Mouse (Mus musculus) embryonic facial prominence, embryonic 14.5 days (tissue): ENCODE measurements around the gene Ccdc42. TPM values are rescaled to one million over a fixed set of nuclear protein-coding genes. Genes with fewer than 3 reads are reported as not detected.

ENCODE experiments used
- ATAC-seq: fragments of 200-750 bp; cut with Nextera tagmentation; 2 replicates; pipeline ENCODE4 v1.8.0; 2017; ENCODE audit warnings: low read depth, moderate number of reproducible peaks, moderate TSS enrichment
- DNase-seq: peaks from one replicate; pipeline ENCODE4 v3.0.0-alpha.2; 2015; ENCODE audit warnings: low spot score
- H3K27ac ChIP-seq: fragments of 300-500 bp; sonication (generic); replicated peaks from 2 replicates; pipeline ENCODE4 v1.5.1; 2014; ENCODE audit warnings: low read depth, mild to moderate bottlenecking, low read length, moderate library complexity
- H3K27me3 ChIP-seq: fragments of 300-500 bp; sonication (generic); replicated peaks from 2 replicates; pipeline ENCODE4 v1.6.1; 2014; ENCODE audit warnings: low read length; ENCODE audit not compliant: control insufficient read depth, insufficient read depth
- H3K36me3 ChIP-seq: fragments of 300-500 bp; sonication (generic); 2 replicates; pipeline ENCODE4 v1.6.1; 2014; ENCODE audit warnings: low read length, mixed read lengths; ENCODE audit not compliant: control insufficient read depth, insufficient read depth
- H3K4me1 ChIP-seq: fragments of 300-500 bp; sonication (generic); 2 replicates; pipeline ENCODE4 v1.6.1; 2014; ENCODE audit warnings: antibody characterized with exemption, low read length; ENCODE audit not compliant: control insufficient read depth, insufficient read depth
- H3K4me2 ChIP-seq: fragments of 300-500 bp; sonication (generic); 2 replicates; pipeline ENCODE4 v1.6.1; 2014; ENCODE audit warnings: low read depth, mild to moderate bottlenecking, low read length, moderate library complexity, mixed read lengths
- H3K4me3 ChIP-seq: fragments of 300-500 bp; sonication (generic); 2 replicates; pipeline ENCODE4 v1.5.1; 2014; ENCODE audit warnings: low read depth, mild to moderate bottlenecking, low read length
- H3K9ac ChIP-seq: fragments of 300-500 bp; sonication (generic); 2 replicates; pipeline ENCODE4 v1.6.1; 2014; ENCODE audit warnings: low read depth, mild to moderate bottlenecking, low read length, moderate library complexity, mixed read lengths
- H3K9me3 ChIP-seq: fragments of 300-500 bp; sonication (generic); 2 replicates; pipeline ENCODE4 v1.6.1; 2016; ENCODE audit warnings: low read length; ENCODE audit not compliant: control insufficient read depth
- WGBS: fragments of 180-500 bp; shearing (Covaris S2); extraction: QIAGEN DNeasy Blood & Tissue Kit; methylation state at CpG from one replicate; pipeline ENCODE4 v1.1.7; 2014; 5-methylcytosine and 5-hydroxymethylcytosine counted together
- polyA plus RNA-seq: library from polyadenylated mRNA; unstranded; fragments of >200 nt; fragmentation: Nextera tagmentation; extraction: Ambion mirVana; gene quantifications from 2 replicates; pipeline ENCODE4 v1.2.1, GENCODE M21; 2014

Ccdc42 gene
- 0.28 and 0.64 TPM in 2 replicates for polyA plus RNA-seq

DNA sequence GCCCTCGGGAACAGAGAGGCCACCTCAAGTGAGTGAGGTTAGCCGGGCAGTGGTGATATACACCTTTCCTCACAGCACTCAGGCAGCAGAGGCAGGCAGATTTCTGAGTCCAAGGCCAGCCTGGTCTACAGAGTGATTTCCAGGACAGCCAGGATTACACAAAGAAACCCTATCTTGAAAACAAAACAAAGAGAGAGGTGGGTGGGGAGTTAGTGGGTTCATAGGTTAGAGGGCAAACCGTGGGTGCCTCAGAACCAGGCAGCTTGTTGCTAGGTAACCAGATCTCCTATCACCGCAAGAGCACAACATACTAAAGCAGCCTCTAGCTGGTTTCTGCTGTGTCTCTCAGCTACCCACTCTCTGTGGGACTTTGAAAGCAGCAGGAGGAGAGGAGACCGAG, at the start of gene Ccdc42:
TSS of gene Ccdc42 (plus strand) at position 301 of the 400 bp plus-strand sequence.
- no peak for ATAC-seq
- Histone ChIP-seq H3K27me3 (no peaks in the 10 kb centered on the region), H3K27ac (no peak within 1 kb of the TSS), H3K4me3 (no peak within 1 kb of the TSS), H3K4me2 (no peak within 1 kb of the TSS), H3K4me1 (peaks cover 7% of the 10 kb centered on the region; the same call in 1 of the 2 replicates), H3K9me3 (no peaks in the 10 kb centered on the region), H3K9ac (no peak within 1 kb of the TSS), H3K36me3 (no peaks in the 10 kb centered on the region)
- DNase-seq: no peak
- WGBS: 75% methylated on average over 5 of the region's 5 CpGs

DNA sequence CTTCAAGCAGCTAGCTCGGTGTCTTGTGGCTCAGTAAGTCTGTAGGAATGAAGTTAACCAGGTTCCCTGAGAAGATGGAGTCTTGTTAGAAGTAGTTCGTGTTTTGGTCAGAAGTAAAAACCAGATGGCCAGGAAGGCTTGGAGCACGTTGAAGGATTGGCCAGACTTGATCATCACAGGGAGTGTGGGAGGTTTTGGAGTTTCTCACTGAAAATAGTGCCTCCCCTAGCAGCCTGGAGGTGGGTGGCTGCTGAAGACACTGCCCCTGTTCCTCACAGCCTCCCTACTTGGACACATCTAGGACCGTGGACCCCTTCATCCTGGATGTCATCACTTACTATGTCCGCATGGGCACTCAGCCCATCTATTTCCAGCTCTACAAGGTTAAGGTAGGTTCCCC, 47.2 kb upstream of the Ccdc42 start:
- H3K27me3 ChIP-seq: no peaks in the 10 kb centered on the region
- no peaks in the 10 kb centered on the region for H3K36me3 ChIP-seq
- no peak overlapping the region for H3K4me2 ChIP-seq
- no peaks in the 10 kb centered on the region for H3K9me3 ChIP-seq
- ATAC-seq (no peak), DNase-seq (no peak)
- H3K9ac ChIP-seq: no peak overlapping the region
- no peak overlapping the region for H3K4me3 ChIP-seq
- H3K4me1 ChIP-seq: no peaks in the 10 kb centered on the region
- H3K27ac ChIP-seq: no peak overlapping the region
- 63% methylated on average over 5 of the region's 5 CpGs for WGBS

DNA sequence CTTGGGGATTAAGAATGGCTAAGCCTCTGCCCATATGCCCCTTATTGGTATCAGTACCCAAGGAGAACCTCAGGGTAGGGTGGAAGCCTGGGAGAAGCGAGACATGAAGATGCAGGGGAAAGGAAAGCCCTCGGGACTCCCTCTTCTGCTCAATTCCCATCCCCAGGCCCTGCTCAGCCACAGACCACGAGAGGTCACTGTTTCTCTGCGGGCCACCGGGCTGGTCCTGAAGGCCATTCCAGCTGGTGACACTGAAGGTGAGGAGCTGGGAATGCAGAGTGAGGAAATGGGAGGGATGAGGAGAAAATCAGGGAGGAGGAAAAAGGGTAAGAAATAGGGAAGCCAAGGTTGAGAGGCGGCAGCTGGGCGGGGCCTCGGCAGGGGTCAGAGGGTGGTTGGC, 42.3 kb upstream of the Ccdc42 start:
- no peak overlapping the region for H3K27ac ChIP-seq
- H3K27me3 ChIP-seq: no peaks in the 10 kb centered on the region
- no peaks in the 10 kb centered on the region for H3K4me1 ChIP-seq
- DNase-seq (no peak), ATAC-seq (no peak)
- H3K9me3 ChIP-seq: no peaks in the 10 kb centered on the region
- H3K4me3 ChIP-seq: no peak overlapping the region
- 16% methylated on average over 8 of the region's 8 CpGs for WGBS
- no peak overlapping the region for H3K9ac ChIP-seq
- no peaks in the 10 kb centered on the region for H3K36me3 ChIP-seq
- H3K4me2 ChIP-seq: no peak overlapping the region

DNA sequence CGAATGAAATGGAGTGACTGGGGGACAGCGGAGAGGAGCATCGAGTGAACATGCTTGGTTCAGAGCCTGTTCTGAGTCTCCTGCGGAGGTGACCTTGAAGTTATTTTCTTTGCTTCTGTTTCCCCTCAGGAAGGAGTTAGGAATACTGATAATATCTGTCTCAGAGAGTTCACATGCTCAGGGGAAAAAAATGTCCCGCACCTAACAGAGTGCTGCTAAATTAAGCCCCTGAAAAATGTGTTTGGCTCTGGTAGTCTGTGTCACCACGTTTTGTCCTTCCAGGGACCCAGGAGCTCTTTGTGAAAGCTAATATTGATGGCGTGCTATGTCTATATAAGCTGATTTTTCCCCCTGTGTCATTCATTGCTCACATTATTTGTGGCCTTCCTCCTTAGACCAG, 41.6 kb upstream of the Ccdc42 start:
- no peaks in the 10 kb centered on the region for H3K27me3 ChIP-seq
- no peaks in the 10 kb centered on the region for H3K4me1 ChIP-seq
- no peak overlapping the region for H3K9ac ChIP-seq
- H3K36me3 ChIP-seq: no peaks in the 10 kb centered on the region
- WGBS: 46% methylated on average over 7 of the region's 7 CpGs
- H3K4me3 ChIP-seq: no peak overlapping the region
- DNase-seq: no peak
- no peak overlapping the region for H3K27ac ChIP-seq
- no peak for ATAC-seq
- no peaks in the 10 kb centered on the region for H3K9me3 ChIP-seq
- no peak overlapping the region for H3K4me2 ChIP-seq

DNA sequence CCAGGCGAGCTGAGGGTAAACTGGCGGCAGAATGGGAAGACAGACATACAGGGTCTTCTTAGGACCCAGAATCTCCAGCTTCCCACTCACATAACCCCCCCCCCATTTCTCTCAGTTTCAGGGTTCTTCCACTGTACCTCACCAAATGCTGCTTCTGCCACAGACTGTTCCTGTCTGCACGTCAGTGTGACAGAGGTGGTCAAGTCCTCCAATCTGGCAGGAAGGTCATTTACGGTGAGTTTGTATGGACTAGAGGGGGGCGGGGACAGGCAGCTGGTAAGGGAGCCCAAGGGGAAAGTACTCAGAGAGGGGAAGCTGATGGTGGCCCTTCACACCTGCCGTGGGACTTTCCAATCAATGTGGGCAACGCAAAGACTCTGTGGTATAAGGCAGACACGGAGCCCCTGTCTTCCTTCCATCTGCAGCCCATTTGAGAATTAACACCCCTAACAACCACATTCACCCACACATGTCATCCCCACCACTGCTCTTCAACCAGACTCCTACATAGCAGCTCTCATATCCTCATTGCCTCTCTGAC, 41.1 kb upstream of the Ccdc42 start:
- H3K4me1 ChIP-seq: no peaks in the 10 kb centered on the region
- H3K9me3 ChIP-seq: no peaks in the 10 kb centered on the region
- H3K9ac ChIP-seq: no peak overlapping the region
- H3K36me3 ChIP-seq: no peaks in the 10 kb centered on the region
- ATAC-seq (no peak), DNase-seq (no peak)
- H3K4me3 ChIP-seq: no peak overlapping the region
- WGBS: 73% methylated on average over 8 of the region's 8 CpGs
- H3K4me2 ChIP-seq: no peak overlapping the region
- H3K27ac ChIP-seq: no peak overlapping the region
- H3K27me3 ChIP-seq: no peaks in the 10 kb centered on the region

DNA sequence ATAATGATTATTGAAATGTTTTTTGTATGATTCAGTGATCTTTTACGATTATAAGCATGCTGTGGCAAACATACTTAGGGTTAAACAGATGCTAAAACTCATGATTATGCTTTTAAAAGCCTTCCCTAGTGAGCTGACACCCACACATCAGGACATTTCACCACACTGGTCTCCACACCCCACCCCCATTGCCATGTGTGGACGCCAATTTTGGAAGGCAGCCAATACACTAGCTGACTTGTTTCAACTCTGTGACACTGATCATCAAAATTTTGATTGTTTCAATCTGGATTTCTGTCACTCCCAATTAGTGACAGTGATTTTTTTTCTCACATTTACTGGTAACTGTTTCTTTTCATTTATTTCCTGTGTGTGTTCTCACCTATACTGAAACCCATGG, 39.3 kb upstream of the Ccdc42 start:
- Histone ChIP-seq H3K4me2 (no peak overlapping the region), H3K4me3 (no peak overlapping the region), H3K4me1 (no peaks in the 10 kb centered on the region), H3K9ac (no peak overlapping the region), H3K27me3 (no peaks in the 10 kb centered on the region), H3K9me3 (no peaks in the 10 kb centered on the region), H3K27ac (no peak overlapping the region), H3K36me3 (no peaks in the 10 kb centered on the region)
- ATAC-seq: no peak
- DNase-seq: no peak
- WGBS: 42% methylated on average over 2 of the region's 2 CpGs

DNA sequence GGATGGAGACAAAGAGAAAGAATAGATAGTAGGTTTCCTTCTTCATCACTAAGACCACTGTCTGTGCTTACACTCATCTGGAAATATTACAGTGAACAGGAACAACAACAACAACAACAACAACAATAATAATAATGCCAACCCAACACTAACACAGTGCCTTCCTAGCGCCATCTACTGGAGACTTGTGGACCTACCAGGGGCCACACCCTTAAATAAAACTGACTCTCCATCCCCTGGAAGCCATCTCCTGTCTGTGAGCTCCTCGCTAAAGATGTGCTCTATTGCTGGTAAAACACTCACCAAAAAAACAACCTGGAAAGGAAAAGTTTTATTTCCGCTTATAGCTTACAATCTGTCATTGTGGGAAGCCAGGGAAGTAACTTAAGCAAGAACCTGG, 37.2 kb upstream of the Ccdc42 start:
- no peaks in the 10 kb centered on the region for H3K4me1 ChIP-seq
- H3K36me3 ChIP-seq: no peaks in the 10 kb centered on the region
- no peak overlapping the region for H3K4me3 ChIP-seq
- H3K27me3 ChIP-seq: no peaks in the 10 kb centered on the region
- no peak overlapping the region for H3K9ac ChIP-seq
- 48% methylated on average over 3 of the region's 3 CpGs for WGBS
- H3K4me2 ChIP-seq: no peak overlapping the region
- DNase-seq: no peak
- no peaks in the 10 kb centered on the region for H3K9me3 ChIP-seq
- no peak for ATAC-seq
- H3K27ac ChIP-seq: no peak overlapping the region

DNA sequence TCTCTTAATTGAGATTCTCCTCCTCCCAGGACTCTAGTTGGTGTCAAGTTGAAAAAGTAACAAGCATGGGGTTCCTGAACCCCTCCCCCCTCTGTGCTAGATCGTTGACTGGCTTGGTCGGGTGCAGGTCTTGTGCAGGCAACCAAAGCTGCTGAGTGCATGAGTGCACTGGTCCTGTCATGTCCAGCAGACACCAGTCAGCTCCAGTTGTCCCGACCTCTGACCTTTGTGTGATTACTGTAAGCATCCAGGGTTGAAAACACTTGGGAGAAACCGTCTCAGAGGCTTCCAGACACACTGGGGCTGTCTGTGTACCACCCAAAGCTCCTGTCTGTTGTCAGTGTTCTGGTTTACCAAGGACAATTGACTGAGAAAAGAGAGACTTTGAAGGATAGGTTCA, 36.5 kb upstream of the Ccdc42 start:
- H3K9me3 ChIP-seq: no peaks in the 10 kb centered on the region
- WGBS: 52% methylated on average over 4 of the region's 4 CpGs
- no peak overlapping the region for H3K9ac ChIP-seq
- DNase-seq (no peak), ATAC-seq (no peak)
- no peak overlapping the region for H3K4me2 ChIP-seq
- H3K4me1 ChIP-seq: no peaks in the 10 kb centered on the region
- no peak overlapping the region for H3K4me3 ChIP-seq
- H3K27me3 ChIP-seq: no peaks in the 10 kb centered on the region
- no peaks in the 10 kb centered on the region for H3K36me3 ChIP-seq
- H3K27ac ChIP-seq: no peak overlapping the region

DNA sequence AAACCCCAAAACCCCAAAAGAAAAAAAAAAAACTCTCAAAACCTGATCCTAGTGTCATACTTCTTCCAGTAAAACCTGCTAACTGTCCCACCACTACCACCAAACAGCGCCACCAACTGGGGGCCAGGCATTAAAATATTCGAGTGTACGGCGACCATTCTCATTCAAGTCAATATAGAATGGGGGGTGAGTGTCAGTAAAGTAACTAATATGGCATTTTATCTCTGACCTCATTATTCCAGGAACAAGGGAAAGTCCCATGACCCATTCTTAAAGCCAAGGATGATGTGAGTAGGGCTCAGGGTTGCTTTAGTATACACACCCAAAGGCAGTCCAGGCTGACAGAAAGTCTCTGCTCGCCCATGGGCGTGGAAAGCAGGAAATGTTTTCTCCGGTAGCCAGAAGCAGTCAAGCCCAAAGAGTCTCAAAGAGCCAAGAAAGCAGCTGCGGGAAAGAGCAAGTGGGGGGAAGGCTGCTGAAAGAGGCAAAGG, 32.8 kb upstream of the Ccdc42 start:
- H3K27ac ChIP-seq: no peak overlapping the region
- no peak overlapping the region for H3K4me3 ChIP-seq
- no peak overlapping the region for H3K9ac ChIP-seq
- no peaks in the 10 kb centered on the region for H3K4me1 ChIP-seq
- no peaks in the 10 kb centered on the region for H3K9me3 ChIP-seq
- DNase-seq (no peak), ATAC-seq (no peak)
- H3K4me2 ChIP-seq: no peak overlapping the region
- no peaks in the 10 kb centered on the region for H3K36me3 ChIP-seq
- WGBS: 35% methylated on average over 8 of the region's 8 CpGs
- peaks cover 6% of the 10 kb centered on the region; the same call in 1 of the 2 replicates for H3K27me3 ChIP-seq
